Mouse (Mus musculus) limb, embryonic 13.5 days (tissue): ENCODE results near the gene Gm5269. TPM values are rescaled to one million over a fixed set of nuclear protein-coding genes. Genes with fewer than 3 reads are reported as not detected.
A peak's percentile ranks its signal among the peaks of the same experiment; 100 is the strongest.

ENCODE experiments used
- ATAC-seq: fragments of 200-750 bp; cut with Nextera tagmentation; 2 replicates; pipeline ENCODE4 v1.8.0; 2017; ENCODE audit warnings: low read depth, moderate number of reproducible peaks, moderate TSS enrichment; ENCODE audit not compliant: low FRiP score
- H3K27ac ChIP-seq: fragments of 300-500 bp; sonication (generic); 2 replicates; pipeline ENCODE4 v1.5.1; 2015; ENCODE audit warnings: inconsistent platforms, mild to moderate bottlenecking, moderate library complexity
- H3K27me3 ChIP-seq: fragments of 300-500 bp; sonication (generic); 2 replicates; pipeline ENCODE4 v1.6.1; 2015; ENCODE audit warnings: mild to moderate bottlenecking, inconsistent platforms
- H3K36me3 ChIP-seq: fragments of 300-500 bp; sonication (generic); 2 replicates; pipeline ENCODE4 v1.6.1; 2015; ENCODE audit warnings: inconsistent platforms, mild to moderate bottlenecking, moderate library complexity
- H3K4me1 ChIP-seq: fragments of 300-500 bp; sonication (generic); 2 replicates; pipeline ENCODE4 v1.6.1; 2015; ENCODE audit warnings: inconsistent platforms
- H3K4me2 ChIP-seq: fragments of 300-500 bp; sonication (generic); replicated peaks from 2 replicates; pipeline ENCODE4 v1.6.1; 2015; ENCODE audit warnings: inconsistent platforms, mild to moderate bottlenecking, moderate library complexity
- H3K4me3 ChIP-seq: fragments of 300-500 bp; sonication (generic); 2 replicates; pipeline ENCODE4 v1.5.1; 2015; ENCODE audit warnings: moderate library complexity, mild to moderate bottlenecking, inconsistent platforms
- H3K9ac ChIP-seq: fragments of 300-500 bp; sonication (generic); 2 replicates; pipeline ENCODE4 v1.6.1; 2015; ENCODE audit warnings: mild to moderate bottlenecking, inconsistent platforms
- H3K9me3 ChIP-seq: fragments of 300-500 bp; sonication (generic); 2 replicates; pipeline ENCODE4 v1.6.1; 2016; ENCODE audit warnings: inconsistent platforms
- WGBS: fragments of 180-500 bp; shearing (Covaris S2); methylation state at CpG from one replicate; pipeline ENCODE4 v1.1.7; 2015; 5-methylcytosine and 5-hydroxymethylcytosine counted together
- polyA plus RNA-seq: library from polyadenylated mRNA; unstranded; fragments of >200 nt; fragmentation: Nextera tagmentation; extraction: Ambion mirVana; gene quantifications from 2 replicates; pipeline ENCODE4 v1.2.1, GENCODE M21; 2015

Gm5269 gene
- polyA plus RNA-seq = not detected in 2 replicates

- no peak within 1 kb of the TSS for H3K27ac ChIP-seq
- no peaks in the 10 kb centered on the region for H3K27me3 ChIP-seq
- no peak for ATAC-seq
These were observed at the start of gene Gm5269 for GRCm38 (mm10) chr1:45890173-45890572. Gm5269 (minus strand) TSS chr1:45890273.

GRCm38 (mm10) chr1:45931127-45931526, 41.1 kb upstream of the Gm5269 start:
- no peak overlapping the region for H3K4me3 ChIP-seq
- H3K4me1 ChIP-seq = no peaks in the 10 kb centered on the region

More at GRCm38 (mm10) chr1:45890173-45890572, at the start of gene Gm5269:
- H3K4me3 ChIP-seq = no peak within 1 kb of the TSS
- 0 out of 2 replicates have a peak, but pooled peaks cover 7% of the 10 kb centered on the region for H3K4me1 ChIP-seq
- H3K9ac ChIP-seq = no peak within 1 kb of the TSS
- no peak within 1 kb of the TSS for H3K4me2 ChIP-seq
- no peaks in the 10 kb centered on the region for H3K9me3 ChIP-seq
- H3K36me3 ChIP-seq = no peaks in the 10 kb centered on the region

GRCm38 (mm10) chr1:45926911-45927310, 36.8 kb upstream of the Gm5269 start:
- H3K9ac ChIP-seq = no peak overlapping the region
- 0 out of 2 replicates have a peak, but pooled peaks cover 6% of the 10 kb centered on the region for H3K4me1 ChIP-seq
- H3K4me2 ChIP-seq = no peak overlapping the region
- no peaks in the 10 kb centered on the region for H3K9me3 ChIP-seq
- H3K27me3 ChIP-seq = peaks cover 27% of the 10 kb centered on the region
- no peak overlapping the region for H3K27ac ChIP-seq
- 40% methylated on average over 3 of the region's 3 CpGs for WGBS
- H3K4me3 ChIP-seq = no peak overlapping the region
- H3K36me3 ChIP-seq = no peaks in the 10 kb centered on the region
- ATAC-seq = no peak

More at GRCm38 (mm10) chr1:45931127-45931526, 41.1 kb upstream of the Gm5269 start:
- Histone ChIP-seq H3K27ac (no peak overlapping the region), H3K4me2 (no peak overlapping the region), H3K9ac (no peak overlapping the region), H3K36me3 (no peaks in the 10 kb centered on the region), H3K9me3 (no peaks in the 10 kb centered on the region), H3K27me3 (peaks cover 19% of the 10 kb centered on the region)
- ATAC-seq = no peak

- peak within 1 kb of the TSS; percentile 95 for H3K4me2 ChIP-seq
- WGBS = 24% methylated on average over 9 of the region's 9 CpGs
These were observed 36.3 kb upstream of the Gm5269 start, which contains the start of gene Slc40a1 for GRCm38 (mm10) chr1:45926393-45926763. Slc40a1 (minus strand) TSS chr1:45926523.

GRCm38 (mm10) chr1:45925500-45926392, 35.7 kb upstream of the Gm5269 start:
- under 1% methylated on average over 52 of the region's 53 CpGs for WGBS
- peaks cover 27% of the 10 kb centered on the region for H3K27me3 ChIP-seq
- peak; percentile 96 for ATAC-seq
- no peaks in the 10 kb centered on the region for H3K9me3 ChIP-seq
- H3K4me1 ChIP-seq = 0 out of 2 replicates have a peak, but pooled peaks cover 6% of the 10 kb centered on the region
- H3K4me2 ChIP-seq = peak overlapping the region; percentile 95
- H3K36me3 ChIP-seq = no peaks in the 10 kb centered on the region
- peak overlapping the region; percentile 66 for H3K4me3 ChIP-seq
- no peak overlapping the region for H3K27ac ChIP-seq
- H3K9ac ChIP-seq = peak overlapping the region; percentile 70

More at GRCm38 (mm10) chr1:45926393-45926763, 36.3 kb upstream of the Gm5269 start, which contains the start of gene Slc40a1:
- H3K36me3 ChIP-seq = no peaks in the 10 kb centered on the region
- no peaks in the 10 kb centered on the region for H3K9me3 ChIP-seq
- ATAC-seq = no peak
- H3K27me3 ChIP-seq = peaks cover 27% of the 10 kb centered on the region
- no peak within 1 kb of the TSS for H3K27ac ChIP-seq
- peak within 1 kb of the TSS; percentile 66 for H3K4me3 ChIP-seq
- peak within 1 kb of the TSS; percentile 70 for H3K9ac ChIP-seq
- H3K4me1 ChIP-seq = 0 out of 2 replicates have a peak, but pooled peaks cover 6% of the 10 kb centered on the region

GRCm38 (mm10) chr1:45925131-45925499, 35.0 kb upstream of the Gm5269 start:
- Histone ChIP-seq H3K4me3 (peak overlapping the region; percentile 66), H3K9me3 (no peaks in the 10 kb centered on the region), H3K36me3 (no peaks in the 10 kb centered on the region), H3K4me2 (peak overlapping the region; percentile 95), H3K4me1 (0 out of 2 replicates have a peak, but pooled peaks cover 6% of the 10 kb centered on the region), H3K27me3 (peaks cover 27% of the 10 kb centered on the region), H3K9ac (peak overlapping the region; percentile 70), H3K27ac (no peak overlapping the region)
- WGBS = 13% methylated on average over 7 of the region's 7 CpGs
- peak; percentile 27; the same call in 1 of the 2 replicates for ATAC-seq

GRCm38 (mm10) chr1:45924516-45924915, 34.4 kb upstream of the Gm5269 start:
- H3K27me3 ChIP-seq = peaks cover 27% of the 10 kb centered on the region
- peak overlapping the region; percentile 66 for H3K4me3 ChIP-seq
- H3K27ac ChIP-seq = no peak overlapping the region
- no peaks in the 10 kb centered on the region for H3K9me3 ChIP-seq
- H3K9ac ChIP-seq = no peak overlapping the region
- no peak for ATAC-seq
- WGBS = 67% methylated on average over 7 of the region's 7 CpGs
- H3K36me3 ChIP-seq = no peaks in the 10 kb centered on the region
- H3K4me1 ChIP-seq = 0 out of 2 replicates have a peak, but pooled peaks cover 6% of the 10 kb centered on the region
- H3K4me2 ChIP-seq = peak overlapping the region; percentile 95

- Histone ChIP-seq H3K4me1 (0 out of 2 replicates have a peak, but pooled peaks cover 6% of the 10 kb centered on the region), H3K27me3 (peaks cover 23% of the 10 kb centered on the region), H3K27ac (no peak overlapping the region), H3K9ac (no peak overlapping the region), H3K4me2 (no peak overlapping the region), H3K9me3 (no peaks in the 10 kb centered on the region), H3K4me3 (no peak overlapping the region), H3K36me3 (no peaks in the 10 kb centered on the region)
- WGBS = 68% methylated on average over 4 of the region's 4 CpGs
- ATAC-seq = no peak
These were observed 33.2 kb upstream of the Gm5269 start for GRCm38 (mm10) chr1:45923306-45923705.

GRCm38 (mm10) chr1:45920703-45921102, 30.6 kb upstream of the Gm5269 start:
- no peak overlapping the region for H3K4me2 ChIP-seq
- no peak overlapping the region for H3K27ac ChIP-seq
- H3K4me3 ChIP-seq = no peak overlapping the region
- no peaks in the 10 kb centered on the region for H3K9me3 ChIP-seq
- H3K4me1 ChIP-seq = peaks cover 6% of the 10 kb centered on the region; the same call in 1 of the 2 replicates
- no peaks in the 10 kb centered on the region for H3K36me3 ChIP-seq
- no peak for ATAC-seq
- H3K9ac ChIP-seq = no peak overlapping the region
- peaks cover 5% of the 10 kb centered on the region; the same call in 1 of the 2 replicates for H3K27me3 ChIP-seq
- WGBS = 83% methylated on average over 3 of the region's 3 CpGs

- peaks cover 1% of the 10 kb centered on the region; the same call in 1 of the 2 replicates for H3K4me1 ChIP-seq
- WGBS = 92% methylated on average over 1 of the region's 1 CpGs
These were observed 29.7 kb upstream of the Gm5269 start for GRCm38 (mm10) chr1:45919752-45920151.

GRCm38 (mm10) chr1:45917136-45917803, 27.2 kb upstream of the Gm5269 start:
- Histone ChIP-seq H3K4me2 (no peak overlapping the region), H3K27me3 (no peaks in the 10 kb centered on the region), H3K27ac (no peak overlapping the region), H3K9ac (no peak overlapping the region), H3K36me3 (no peaks in the 10 kb centered on the region), H3K4me3 (no peak overlapping the region), H3K4me1 (no peaks in the 10 kb centered on the region; the same call in 1 of the 2 replicates), H3K9me3 (no peaks in the 10 kb centered on the region)
- ATAC-seq = no peak
- 83% methylated on average over 4 of the region's 4 CpGs for WGBS

More at GRCm38 (mm10) chr1:45919752-45920151, 29.7 kb upstream of the Gm5269 start:
- no peaks in the 10 kb centered on the region for H3K9me3 ChIP-seq
- no peak overlapping the region for H3K9ac ChIP-seq
- H3K4me2 ChIP-seq = no peak overlapping the region
- ATAC-seq = no peak
- no peak overlapping the region for H3K4me3 ChIP-seq
- H3K36me3 ChIP-seq = no peaks in the 10 kb centered on the region
- peaks cover 5% of the 10 kb centered on the region; the same call in 1 of the 2 replicates for H3K27me3 ChIP-seq
- no peak overlapping the region for H3K27ac ChIP-seq

- H3K27ac ChIP-seq = no peak overlapping the region
- no peaks in the 10 kb centered on the region for H3K36me3 ChIP-seq
- 62% methylated on average over 3 of the region's 3 CpGs for WGBS
- H3K4me2 ChIP-seq = no peak overlapping the region
- H3K9me3 ChIP-seq = no peaks in the 10 kb centered on the region
- no peak overlapping the region for H3K4me3 ChIP-seq
- no peaks in the 10 kb centered on the region for H3K27me3 ChIP-seq
- H3K4me1 ChIP-seq = no peaks in the 10 kb centered on the region; the same call in 1 of the 2 replicates
- no peak overlapping the region for H3K9ac ChIP-seq
- no peak for ATAC-seq
These were observed 26.1 kb upstream of the Gm5269 start for GRCm38 (mm10) chr1:45916174-45916573.
